Mouse (Mus musculus) megakaryocyte, adult 5-6 weeks (primary cell): ENCODE measurements around the gene Kera. TPM values are rescaled to one million over a fixed set of nuclear protein-coding genes. Genes with fewer than 3 reads are reported as not detected.

Source experiments
- ATAC-seq: 2 replicates; pipeline ENCODE4 v1.8.0; 2016; ENCODE audit warnings: mild to moderate bottlenecking, inconsistent platforms; ENCODE audit not compliant: poor library complexity, severe bottlenecking
- total RNA-seq, 2 experiments: library from RNA; stranded (forward) in 1 of 2; stranded (reverse) in 1 of 2; fragments of 153-499, 151-499 nt in 1 of 2; fragments of 221-1000, 200-1000 nt in 1 of 2; gene quantifications; 2 replicates each; pipeline versions ENCODE4 v1.2.3 to v1.2.4; 2015 to 2017

Gene Kera
- total RNA-seq (2015) (not detected in 2 replicates), total RNA-seq (2017) (not detected in 2 replicates)

DNA sequence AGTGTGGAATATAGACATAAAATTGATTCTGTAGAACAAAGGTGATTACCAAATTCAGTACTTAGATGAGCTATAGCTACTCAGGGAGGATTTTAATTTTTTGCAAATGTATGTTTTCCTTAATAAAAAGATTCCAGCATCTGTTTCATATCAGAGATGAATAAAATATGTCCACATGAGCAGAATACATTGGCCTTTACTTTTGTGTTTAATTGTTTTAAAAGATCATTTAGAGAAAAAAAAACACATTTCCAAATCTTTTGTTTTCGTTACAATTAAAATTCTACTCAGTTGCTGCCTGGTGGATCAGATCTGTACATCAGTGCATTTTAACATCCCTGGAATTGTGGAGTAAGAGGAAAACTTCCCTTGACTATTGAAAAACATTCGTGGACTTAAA is at the start of gene Kera:
Gene Kera, plus strand, starts transcription at position 301 of the 400 bp plus-strand sequence.
- no peak for ATAC-seq

- no peak for ATAC-seq
Observed at GRCm38 (mm10) chr10:97564957-97565856, 41.5 kb upstream of the Kera start, which contains the start of gene Lum. TSS of gene Lum (plus strand) at chr10:97565128.

- ATAC-seq: no peak
Observed at GRCm38 (mm10) chr10:97567489-97568135, 39.1 kb upstream of the Kera start.

- no peak for ATAC-seq
Observed at GRCm38 (mm10) chr10:97582543-97583231, 24.0 kb upstream of the Kera start.

DNA sequence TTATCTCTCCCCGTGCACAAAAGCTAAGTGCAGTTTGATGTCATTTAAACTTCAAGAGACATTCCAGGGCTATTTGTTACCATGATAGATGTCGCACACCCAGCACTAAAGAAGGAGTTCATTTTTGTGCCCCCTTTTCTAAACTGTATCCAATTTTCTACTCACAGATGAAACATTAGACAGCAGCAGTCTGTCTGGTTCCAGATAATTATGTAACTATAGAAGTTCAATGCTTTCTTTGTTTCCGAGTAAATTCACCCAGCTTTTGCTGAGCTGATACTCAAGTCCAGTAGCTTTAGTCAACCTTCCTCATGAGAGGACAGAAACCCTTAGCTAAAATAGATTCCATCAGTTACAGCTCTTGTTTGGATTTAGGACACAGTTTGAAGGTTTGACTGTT is 22.5 kb upstream of the Kera start:
- no peak for ATAC-seq

- no peak for ATAC-seq
Observed at GRCm38 (mm10) chr10:97587159-97587558, 19.5 kb upstream of the Kera start.

GRCm38 (mm10) chr10:97589574-97589973 is 17.1 kb upstream of the Kera start:
- ATAC-seq: no peak

DNA sequence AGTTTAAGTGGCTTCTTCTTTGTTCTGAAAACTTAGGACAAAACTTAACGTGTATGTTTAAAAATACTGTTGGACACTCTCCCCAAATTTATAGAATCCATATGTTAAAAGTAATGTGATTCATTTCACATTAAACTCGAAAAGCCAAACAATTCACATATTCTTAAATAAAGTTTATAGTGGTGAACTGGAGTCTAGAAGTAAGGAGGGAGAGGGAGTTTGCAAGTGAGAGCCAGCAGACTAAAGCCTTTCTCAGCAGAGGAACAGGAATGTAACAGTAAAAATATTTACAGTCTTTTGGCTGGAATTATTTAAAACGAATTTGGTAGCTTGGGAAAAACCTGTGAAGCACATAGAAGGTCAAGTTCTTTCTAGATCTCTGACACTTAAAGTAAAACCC is 15.6 kb upstream of the Kera start:
- ATAC-seq: no peak

- no peak for ATAC-seq
Observed at GRCm38 (mm10) chr10:97591685-97592084, 15.0 kb upstream of the Kera start.

DNA sequence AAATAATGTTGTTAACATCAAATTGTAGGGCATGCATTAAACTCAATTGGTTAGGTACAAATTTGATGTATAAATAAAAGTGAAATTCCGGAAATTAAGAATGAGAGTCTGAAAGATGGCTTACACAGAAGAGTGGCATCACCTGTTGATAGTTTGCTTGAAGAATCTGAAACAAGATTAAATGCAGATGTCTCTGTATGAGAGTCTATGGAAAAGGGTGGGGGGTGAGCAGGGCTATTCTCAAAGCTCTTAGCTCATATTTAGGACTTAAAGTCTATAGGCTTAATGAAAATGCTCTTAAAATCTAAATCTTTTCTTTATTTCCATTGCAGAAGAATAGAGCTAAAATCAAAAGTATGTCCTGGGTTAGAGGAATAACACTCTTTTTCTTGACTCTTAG is 11.0 kb upstream of the Kera start:
- no peak for ATAC-seq

- ATAC-seq: no peak
Observed at GRCm38 (mm10) chr10:97601744-97602143, 4.9 kb upstream of the Kera start.

DNA sequence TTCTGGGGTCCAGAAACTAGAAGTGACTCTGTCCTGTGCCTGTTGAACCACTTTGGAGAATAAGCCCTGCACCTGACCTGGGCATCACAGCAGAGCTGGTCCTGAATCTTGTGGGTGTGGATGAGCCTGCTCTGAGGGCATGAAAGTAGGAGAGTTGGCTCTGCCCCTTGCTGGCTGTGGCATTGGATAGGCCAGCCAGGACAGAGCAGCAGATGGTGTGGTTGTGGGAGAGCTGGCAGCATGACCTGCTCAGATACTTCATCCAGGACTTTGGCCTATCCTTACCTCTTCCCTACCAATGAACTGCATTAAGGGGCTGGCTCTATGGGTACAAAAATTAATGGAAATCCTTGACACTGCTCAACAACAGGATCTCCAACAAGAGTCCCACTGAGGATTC is 3.4 kb upstream of the Kera start:
- ATAC-seq: no peak

- ATAC-seq: no peak
Observed at GRCm38 (mm10) chr10:97622328-97622727, 15.6 kb downstream of the Kera start.

- no peak for ATAC-seq
Observed at GRCm38 (mm10) chr10:97624381-97624780, 17.7 kb downstream of the Kera start.

DNA sequence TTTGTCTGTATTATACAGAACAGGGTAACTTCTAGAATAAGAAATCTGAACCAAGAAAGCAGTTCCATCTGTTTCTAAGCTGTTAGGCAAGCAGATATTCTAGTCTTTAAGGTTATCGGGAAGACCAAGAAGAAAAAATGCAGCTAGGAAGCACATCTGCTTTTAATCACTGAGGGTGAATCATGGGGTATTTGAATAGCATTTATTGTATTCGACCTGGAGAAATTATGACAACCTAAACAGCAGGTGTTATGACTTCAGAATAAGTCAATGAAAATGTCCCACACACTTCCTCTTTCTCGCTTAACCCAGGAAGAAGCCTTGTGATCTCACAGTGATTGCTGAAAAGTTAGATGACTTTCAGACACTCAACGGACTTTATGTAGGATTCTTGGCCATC is 18.4 kb downstream of the Kera start:
- no peak for ATAC-seq

DNA sequence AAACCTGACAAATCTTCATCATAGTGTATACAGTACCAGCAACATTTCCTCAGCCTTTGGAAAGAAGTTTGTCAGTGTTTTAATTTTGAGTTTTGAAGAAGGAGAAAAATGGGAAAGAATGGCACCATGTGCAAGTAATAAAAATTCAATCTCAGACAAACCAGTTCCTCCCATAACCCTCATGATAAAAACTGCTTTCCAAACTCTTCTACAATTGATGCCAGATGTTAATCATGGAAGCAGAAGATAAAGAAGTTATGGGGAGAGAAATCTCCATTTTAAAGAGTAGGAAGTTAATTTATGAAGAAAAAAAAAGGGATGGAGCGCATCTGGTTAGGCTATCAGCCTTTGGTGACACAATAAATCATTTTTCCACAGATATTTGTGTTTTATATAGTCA is 19.9 kb downstream of the Kera start:
- no peak for ATAC-seq

DNA sequence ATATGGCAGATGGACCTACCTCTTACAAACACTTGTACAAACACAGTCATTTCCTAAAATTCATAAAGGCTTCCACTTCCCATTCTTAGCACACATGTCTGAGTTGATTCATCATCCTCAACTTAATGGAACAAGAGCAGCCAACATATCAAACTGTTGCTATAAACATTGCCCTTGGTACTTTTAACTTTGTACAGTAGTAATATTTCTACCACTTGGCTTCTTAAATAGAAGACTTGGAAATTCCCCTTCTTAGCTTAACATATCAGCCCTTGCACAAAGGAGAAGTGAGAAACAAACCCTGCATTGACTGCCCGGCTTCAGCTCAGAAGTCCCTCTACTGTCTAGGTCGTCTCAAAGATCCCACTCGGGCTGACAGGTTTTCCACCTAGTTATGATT is 24.4 kb downstream of the Kera start:
- no peak for ATAC-seq

DNA sequence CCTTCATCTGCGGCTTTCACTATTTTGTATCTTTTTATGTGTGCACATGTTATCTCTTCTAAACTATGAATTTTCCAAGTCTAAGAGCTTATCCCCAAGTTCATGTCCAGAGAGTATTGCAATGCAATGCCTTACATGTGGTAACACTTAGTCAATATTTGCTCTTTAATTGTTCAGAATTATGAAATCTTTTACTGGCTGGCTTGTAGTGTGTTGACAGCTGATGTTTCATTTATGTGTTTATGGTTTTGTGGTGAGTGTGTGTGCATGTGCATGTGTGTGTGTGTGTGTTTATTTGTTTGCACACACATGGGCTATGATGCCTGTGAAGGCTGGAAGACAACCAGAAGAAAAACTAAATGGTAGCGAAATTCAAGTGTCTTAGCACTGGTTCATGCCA is 35.2 kb downstream of the Kera start:
- no peak for ATAC-seq

DNA sequence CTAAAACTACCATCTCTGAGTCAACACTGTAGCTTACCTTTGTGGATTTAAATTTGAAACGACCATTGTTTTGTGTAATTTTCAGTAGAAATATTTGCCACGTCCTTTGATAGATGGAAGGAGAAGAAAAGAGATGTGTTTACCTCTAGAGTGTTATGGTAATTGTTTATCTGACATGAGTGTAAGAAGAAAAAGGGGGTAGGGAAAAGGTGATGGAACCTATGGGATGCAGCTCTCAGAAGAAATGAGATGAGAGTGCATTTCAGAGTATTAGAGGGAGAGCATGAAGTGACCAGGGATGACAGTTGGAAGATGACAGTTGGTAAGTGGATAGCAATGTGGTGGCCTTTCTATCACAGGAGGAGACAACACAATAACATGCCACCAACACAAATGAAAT is 37.1 kb downstream of the Kera start, which contains the start of gene Epyc:
Gene Epyc, plus strand, starts transcription at position 301 of the 400 bp plus-strand sequence.
- no peak for ATAC-seq

- no peak for ATAC-seq
Observed at GRCm38 (mm10) chr10:97650334-97650733, 43.7 kb downstream of the Kera start.

DNA sequence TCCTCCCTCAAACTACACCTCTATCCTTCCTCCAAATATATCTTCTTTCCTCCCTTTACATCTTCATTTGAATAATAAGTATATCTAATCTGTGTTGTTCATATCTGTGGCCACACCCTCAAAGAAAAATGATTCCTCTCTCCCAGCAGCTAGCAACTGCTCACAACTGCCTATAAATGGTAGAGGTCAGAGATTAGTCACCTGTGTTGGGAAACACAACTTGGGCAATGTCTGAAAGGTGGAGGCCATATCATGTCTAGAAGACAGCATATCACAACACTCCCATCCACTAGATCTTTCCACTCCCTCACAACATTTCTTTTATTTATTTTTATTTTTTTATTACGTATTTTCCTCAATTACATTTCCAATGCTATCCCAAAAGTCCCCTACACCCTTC is 52.8 kb downstream of the Kera start:
- ATAC-seq: no peak
